Mouse (Mus musculus) heart, embryonic 11.5 days (tissue): Measurements from ENCODE around the gene Troap. TPM values are rescaled to one million over a fixed set of nuclear protein-coding genes. Genes with fewer than 3 reads are reported as not detected.
A peak's percentile ranks its signal among the peaks of the same experiment; 100 is the strongest.
"Not testable (repeated sequence)": the region's sequence is repeated elsewhere in the genome, so short reads cannot be mapped to it uniquely, and the experiment has no call there.

Source experiments
- ATAC-seq: fragments of 200-750 bp; cut with Nextera tagmentation; replicated peaks from 2 replicates; pipeline ENCODE4 v1.8.0; 2017; ENCODE audit warnings: moderate library complexity; ENCODE audit not compliant: insufficient number of reproducible peaks, low FRiP score, low TSS enrichment
- H3K27ac ChIP-seq: fragments of 300-500 bp; sonication (generic); 2 replicates; pipeline ENCODE4 v1.5.1; 2014; ENCODE audit warnings: mild to moderate bottlenecking, low read depth, low read length
- H3K27me3 ChIP-seq: fragments of 300-500 bp; sonication (generic); 2 replicates; pipeline ENCODE4 v1.6.1; 2014; ENCODE audit warnings: mild to moderate bottlenecking, low read length, mixed read lengths; ENCODE audit not compliant: control insufficient read depth, insufficient read depth
- H3K36me3 ChIP-seq: fragments of 300-500 bp; sonication (generic); 2 replicates; pipeline ENCODE4 v1.6.1; 2014; ENCODE audit warnings: mild to moderate bottlenecking, low read length, moderate library complexity, mixed read lengths; ENCODE audit not compliant: control insufficient read depth, insufficient read depth
- H3K4me1 ChIP-seq: fragments of 300-500 bp; sonication (generic); 2 replicates; pipeline ENCODE4 v1.6.1; 2014; ENCODE audit warnings: low read length; ENCODE audit not compliant: control insufficient read depth, insufficient read depth
- H3K4me2 ChIP-seq: fragments of 300-500 bp; sonication (generic); 2 replicates; pipeline ENCODE4 v1.6.1; 2014; ENCODE audit warnings: mild to moderate bottlenecking, moderate library complexity
- H3K4me3 ChIP-seq: fragments of 300-500 bp; sonication (generic); 2 replicates; pipeline ENCODE4 v1.5.1; 2014; ENCODE audit warnings: low read depth, low read length
- H3K9ac ChIP-seq: fragments of 300-500 bp; sonication (generic); 2 replicates; pipeline ENCODE4 v1.6.1; 2014; ENCODE audit warnings: mild to moderate bottlenecking, low read depth, low read length, moderate library complexity
- H3K9me3 ChIP-seq: fragments of 300-500 bp; sonication (generic); replicated peaks from 2 replicates; pipeline ENCODE4 v1.6.1; 2016; ENCODE audit warnings: low read length; ENCODE audit not compliant: control insufficient read depth
- WGBS: fragments of 180-500 bp; shearing (Covaris S2); extraction: QIAGEN DNeasy Blood & Tissue Kit; methylation state at CpG from one replicate; pipeline ENCODE4 v1.1.7; 2014; ENCODE audit not compliant: insufficient replicate concordance; 5-methylcytosine and 5-hydroxymethylcytosine counted together
- polyA plus RNA-seq: library from polyadenylated mRNA; unstranded; fragments of >200 nt; fragmentation: Nextera tagmentation; extraction: Ambion mirVana; gene quantifications from 2 replicates; pipeline ENCODE4 v1.2.1, GENCODE M21; 2014

Gene Troap
- polyA plus RNA-seq, 1 experiment from 2014 or later = 22.0 TPM

DNA sequence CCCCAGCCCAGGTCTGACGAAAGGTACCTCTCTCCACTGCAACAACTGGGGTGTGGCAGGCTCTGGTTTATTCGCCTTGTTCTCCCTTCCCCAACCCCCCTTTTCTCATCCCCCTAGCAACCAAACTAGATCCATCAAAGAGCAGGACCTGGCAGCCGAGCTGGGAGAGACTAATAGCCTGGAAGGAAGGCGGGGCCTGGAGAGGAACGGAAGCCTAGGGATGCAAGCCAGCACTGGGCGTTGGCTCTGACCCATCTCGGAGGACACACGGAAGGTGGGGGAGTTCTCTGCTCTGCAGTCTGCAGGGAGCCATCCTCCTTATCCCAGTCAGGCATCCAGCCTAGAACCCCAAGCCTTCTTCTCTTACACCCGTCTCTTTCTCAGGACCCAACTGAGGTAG, 21.0 kb upstream of the Troap start:
- Histone ChIP-seq H3K9me3 (no peaks in the 10 kb centered on the region), H3K36me3 (no peaks in the 10 kb centered on the region), H3K4me2 (no peak overlapping the region), H3K27me3 (peaks cover 61% of the 10 kb centered on the region), H3K9ac (no peak overlapping the region), H3K4me3 (no peak overlapping the region), H3K4me1 (peaks cover 21% of the 10 kb centered on the region), H3K27ac (no peak overlapping the region)
- no peak for ATAC-seq
- WGBS = 8% methylated on average over 9 of the region's 9 CpGs

DNA sequence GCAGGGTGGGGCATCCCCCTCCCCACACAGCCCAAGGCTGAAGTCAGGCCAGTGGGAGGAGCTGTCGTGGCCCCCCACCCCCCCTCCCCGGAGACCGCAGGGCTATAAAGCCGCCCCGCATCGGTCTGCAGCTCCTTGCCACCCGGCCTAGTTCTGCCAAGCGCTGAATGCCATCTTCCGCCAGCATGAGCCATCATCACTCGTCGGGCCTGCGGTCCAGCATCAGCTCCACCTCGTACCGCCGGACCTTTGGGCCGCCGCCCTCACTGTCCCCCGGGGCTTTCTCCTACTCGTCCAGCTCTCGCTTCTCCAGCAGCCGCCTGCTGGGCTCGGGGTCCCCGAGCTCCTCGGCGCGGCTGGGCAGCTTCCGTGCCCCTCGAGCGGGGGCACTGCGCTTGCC, 19.3 kb upstream of the Troap start, which contains the start of gene Prph:
Gene Prph, plus strand, starts transcription at position 135 of the 400 bp plus-strand sequence.
- WGBS = 2% methylated on average over 29 of the region's 30 CpGs
- Histone ChIP-seq H3K4me2 (peak within 1 kb of the TSS; percentile 76), H3K9ac (peak within 1 kb of the TSS; percentile 39; the same call in 1 of the 2 replicates), H3K9me3 (no peaks in the 10 kb centered on the region), H3K36me3 (no peaks in the 10 kb centered on the region), H3K4me1 (peaks cover 21% of the 10 kb centered on the region), H3K4me3 (peak within 1 kb of the TSS; percentile 46), H3K27ac (no peak within 1 kb of the TSS), H3K27me3 (peaks cover 76% of the 10 kb centered on the region)
- ATAC-seq = no peak

DNA sequence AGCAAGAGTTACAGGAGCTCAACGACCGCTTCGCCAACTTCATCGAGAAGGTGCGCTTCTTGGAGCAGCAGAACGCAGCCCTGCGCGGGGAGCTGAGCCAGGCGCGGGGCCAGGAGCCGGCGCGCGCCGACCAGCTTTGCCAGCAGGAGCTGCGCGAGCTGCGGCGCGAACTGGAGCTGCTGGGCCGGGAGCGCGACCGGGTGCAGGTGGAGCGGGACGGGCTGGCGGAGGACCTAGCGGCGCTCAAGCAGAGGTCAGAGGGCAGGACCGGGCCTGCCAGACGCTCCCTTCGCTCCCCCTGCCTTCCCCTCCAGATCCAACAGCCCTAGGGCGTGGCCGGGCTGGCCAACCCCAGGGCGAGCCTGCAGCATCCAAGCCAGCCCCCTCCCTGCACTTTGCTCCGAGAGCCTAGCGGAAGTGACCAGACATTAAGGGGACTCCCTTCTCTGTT, 18.8 kb upstream of the Troap start:
- Histone ChIP-seq H3K36me3 (no peaks in the 10 kb centered on the region), H3K27ac (no peak overlapping the region), H3K4me3 (peak overlapping the region; percentile 46), H3K4me2 (peak overlapping the region; percentile 76), H3K27me3 (peaks cover 78% of the 10 kb centered on the region), H3K9ac (peak overlapping the region; percentile 39; the same call in 1 of the 2 replicates), H3K9me3 (no peaks in the 10 kb centered on the region), H3K4me1 (peaks cover 21% of the 10 kb centered on the region)
- under 1% methylated on average over 37 of the region's 37 CpGs for WGBS
- ATAC-seq = peak; percentile 23; the same call in 1 of the 2 replicates

DNA sequence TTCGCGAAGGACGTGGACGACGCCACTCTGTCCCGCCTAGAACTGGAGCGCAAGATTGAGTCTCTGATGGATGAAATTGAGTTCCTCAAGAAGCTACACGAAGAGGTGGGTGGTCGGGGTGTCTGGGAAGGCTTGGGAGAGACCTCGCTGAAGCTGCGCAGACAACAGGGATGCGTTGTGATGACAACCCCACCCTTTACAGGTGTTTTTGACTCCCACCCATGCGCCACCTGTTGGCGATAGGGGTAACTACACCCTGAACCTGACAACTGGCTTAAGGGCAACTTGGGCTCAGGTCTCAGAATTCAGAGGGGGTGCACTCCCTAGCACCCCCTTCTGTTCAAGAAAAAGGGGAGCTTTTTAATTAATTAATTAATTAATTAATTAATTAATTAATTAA, 18.0 kb upstream of the Troap start:
- H3K4me3 ChIP-seq = peak overlapping the region; percentile 46
- H3K4me1 ChIP-seq = peaks cover 21% of the 10 kb centered on the region
- WGBS = 7% methylated on average over 14 of the region's 14 CpGs
- ATAC-seq = no peak
- peaks cover 81% of the 10 kb centered on the region for H3K27me3 ChIP-seq
- no peaks in the 10 kb centered on the region for H3K9me3 ChIP-seq
- no peak overlapping the region for H3K9ac ChIP-seq
- H3K27ac ChIP-seq = no peak overlapping the region
- H3K4me2 ChIP-seq = peak overlapping the region; percentile 76
- H3K36me3 ChIP-seq = no peaks in the 10 kb centered on the region

DNA sequence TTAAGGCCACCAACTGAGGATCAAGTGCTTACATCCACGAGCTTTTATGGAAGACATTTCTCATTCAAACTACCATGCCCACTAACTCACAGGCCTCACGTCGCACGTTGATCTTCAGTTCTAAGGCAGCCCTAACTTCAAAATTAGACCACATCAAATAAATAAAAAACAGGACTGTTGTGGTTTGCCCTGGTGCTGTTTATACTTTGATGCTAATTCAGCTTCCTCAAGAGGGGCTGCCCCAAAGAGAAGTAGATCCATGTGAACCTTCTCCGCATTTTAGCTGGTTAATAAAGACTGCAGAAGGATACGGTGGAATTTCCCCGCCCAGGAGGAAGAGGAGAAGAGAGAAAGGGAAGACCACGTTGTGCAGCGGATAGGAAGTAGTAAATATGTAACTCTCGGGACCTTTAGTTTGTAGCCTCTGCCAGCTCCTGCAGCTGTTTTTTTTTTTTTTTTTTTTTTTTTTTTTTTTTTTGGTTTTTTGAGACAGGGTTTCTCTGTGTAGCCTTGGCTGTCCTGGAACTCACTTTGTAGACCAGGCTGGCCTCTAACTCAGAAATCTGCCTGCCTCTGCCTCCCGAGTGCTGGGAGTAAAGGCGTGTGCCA, 8.7 kb upstream of the Troap start:
- H3K36me3 ChIP-seq = no peaks in the 10 kb centered on the region
- no peak for ATAC-seq
- no peaks in the 10 kb centered on the region for H3K4me1 ChIP-seq
- H3K9me3 ChIP-seq = no peaks in the 10 kb centered on the region
- WGBS = 70% methylated on average over 12 of the region's 12 CpGs
- H3K9ac ChIP-seq = no peak overlapping the region
- no peak overlapping the region for H3K27ac ChIP-seq
- H3K4me3 ChIP-seq = no peak overlapping the region
- H3K27me3 ChIP-seq = peaks cover 12% of the 10 kb centered on the region
- no peak overlapping the region for H3K4me2 ChIP-seq

DNA sequence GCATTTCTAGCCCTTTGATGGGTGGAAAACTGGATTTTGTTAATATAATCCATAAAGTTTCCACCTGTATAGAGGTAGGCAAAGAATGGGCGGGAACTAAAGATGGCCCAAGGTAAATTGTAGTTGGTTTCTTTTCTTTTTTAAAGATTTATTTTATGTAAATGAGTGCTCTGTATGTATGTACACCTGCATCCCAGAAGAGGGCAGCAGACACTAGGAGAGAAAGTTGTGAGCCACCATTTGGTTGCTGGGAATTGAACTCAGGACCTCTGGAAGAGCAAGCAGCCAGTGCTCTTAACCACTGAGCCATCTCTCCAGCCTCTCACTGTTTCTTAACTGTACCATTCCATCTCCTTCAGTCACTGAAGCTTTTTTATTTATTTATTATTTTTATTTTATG, 2.4 kb upstream of the Troap start:
- H3K9ac ChIP-seq = no peak overlapping the region
- H3K4me2 ChIP-seq = no peak overlapping the region
- H3K9me3 ChIP-seq = no peaks in the 10 kb centered on the region
- H3K27me3 ChIP-seq = no peaks in the 10 kb centered on the region
- peaks cover 14% of the 10 kb centered on the region for H3K4me1 ChIP-seq
- WGBS = 81% methylated on average over 1 of the region's 1 CpGs
- no peaks in the 10 kb centered on the region for H3K36me3 ChIP-seq
- H3K4me3 ChIP-seq = no peak overlapping the region
- no peak for ATAC-seq
- no peak overlapping the region for H3K27ac ChIP-seq

DNA sequence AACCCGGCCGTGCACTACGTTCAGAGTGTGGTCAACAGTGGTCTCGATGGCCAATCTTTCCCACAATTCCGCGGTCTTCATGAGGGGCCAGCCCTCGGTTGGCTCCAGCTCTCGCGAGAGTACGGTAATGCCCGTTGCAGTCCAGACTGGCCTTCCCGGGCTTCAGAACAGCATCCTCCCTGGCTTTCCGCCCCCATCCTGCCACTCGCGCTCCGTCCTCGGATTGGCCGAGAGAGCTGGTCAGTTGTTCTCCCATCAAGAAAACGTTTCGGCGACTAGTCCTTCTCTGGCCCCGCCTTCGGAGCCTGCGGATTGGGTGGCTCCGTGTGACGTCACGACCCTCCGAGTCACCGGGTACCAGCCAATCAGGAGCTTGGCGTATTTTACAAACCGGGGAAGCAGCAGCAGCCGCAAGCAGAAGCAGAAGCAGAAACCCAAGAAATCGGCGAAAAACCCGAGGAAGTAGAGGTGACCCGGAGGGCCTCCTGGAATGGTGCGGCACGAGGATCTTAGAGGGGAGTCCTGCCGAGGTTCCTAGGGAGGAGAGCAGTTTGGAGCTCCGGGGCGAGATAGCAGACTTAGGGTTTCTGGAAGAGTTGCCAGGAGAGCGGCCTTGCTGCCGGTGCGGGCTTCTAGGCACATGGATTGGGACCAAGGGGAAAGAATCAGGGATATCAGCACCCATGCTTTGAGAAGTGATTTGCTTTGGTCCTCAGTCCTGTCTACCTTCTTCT, 392 bp downstream of the Troap start:
- under 1% methylated on average over 44 of the region's 44 CpGs for WGBS

DNA sequence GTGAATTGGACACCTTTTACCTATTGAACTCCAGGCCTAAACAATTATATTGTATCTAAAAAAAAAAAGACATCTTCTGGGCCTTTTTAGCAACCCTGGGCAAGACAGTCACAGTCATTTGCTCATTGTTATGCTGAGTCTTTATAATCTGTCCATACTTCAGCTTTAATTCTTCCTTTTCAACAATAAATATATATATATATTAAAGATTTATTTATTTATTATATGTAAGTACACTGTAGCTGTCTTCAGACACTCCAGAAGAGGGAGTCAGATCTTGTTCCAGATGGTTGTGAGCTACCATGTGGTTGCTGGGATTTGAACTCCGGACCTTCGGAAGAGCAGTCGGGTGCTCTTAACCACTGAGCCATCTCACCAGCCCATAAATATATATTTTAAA, 1.6 kb downstream of the Troap start:
- H3K4me3 ChIP-seq, H3K27me3 ChIP-seq, ATAC-seq, H3K9me3 ChIP-seq, H3K36me3 ChIP-seq, H3K9ac ChIP-seq, H3K27ac ChIP-seq: not testable (repeated sequence)
- Histone ChIP-seq H3K4me1 (peaks cover 19% of the 10 kb centered on the region), H3K4me2 (peak overlapping the region; percentile 94; the same call in 1 of the 2 replicates)
- 96% methylated on average over 3 of the region's 3 CpGs for WGBS

More for the DNA sequence above, 392 bp downstream of the Troap start:
- peak overlapping the region; percentile 88 for H3K9ac ChIP-seq
- no peaks in the 10 kb centered on the region for H3K9me3 ChIP-seq
- H3K27me3 ChIP-seq = no peaks in the 10 kb centered on the region
- ATAC-seq = peak; percentile 95
- peak overlapping the region; percentile 74 for H3K4me3 ChIP-seq
- H3K36me3 ChIP-seq = 0 out of 2 replicates have a peak, but pooled peaks cover 5% of the 10 kb centered on the region
- peak overlapping the region; percentile 96 for H3K27ac ChIP-seq
- peak overlapping the region; percentile 94 for H3K4me2 ChIP-seq
- H3K4me1 ChIP-seq = peaks cover 19% of the 10 kb centered on the region
